24 mouse cellular contexts compared by ENCODE assay signal in genomic region chr1:25576598-25576997, GRCm38 (mm10).
"Had no signal": no experiment of that assay in that cellular context is flagged by ENCODE, and none has a peak within 500 bp of the region (broad histone marks: within the 10 kb centered on the region; RNA-seq: fewer than 3 reads in every experiment).

No protein-coding gene starts in this region.

- H3K9ac ChIP-seq: hindbrain, embryonic 12.5 days; hindbrain, embryonic 14.5 days; intestine, embryonic 15.5 days; limb, embryonic 12.5 days; liver, embryonic 13.5 days; liver, embryonic 15.5 days had no signal

- DNase-seq: gastrocnemius, postnatal 14 days; heart, adult 2 months; heart, postnatal 10 days; heart, postnatal 4 days; kidney, adult 18-20 months; kidney, adult 8-10 months; kidney, postnatal 10 days; kidney, postnatal 25 days; kidney, postnatal 4 days; layer of hippocampus, adult 9-11 months; liver; liver, embryonic 13.5 days had no signal

- H3K27me3 ChIP-seq: hindbrain, embryonic 12.5 days; intestine, embryonic 15.5 days; limb, embryonic 12.5 days; liver, embryonic 13.5 days; liver, embryonic 15.5 days had no signal

- H3K36me3 ChIP-seq: hindbrain, embryonic 10.5 days; hindbrain, embryonic 12.5 days; intestine, embryonic 15.5 days; limb, embryonic 10.5 days; limb, embryonic 12.5 days; liver, embryonic 13.5 days; liver, embryonic 15.5 days had no signal

- H3K9me3 ChIP-seq: hindbrain, embryonic 10.5 days; hindbrain, embryonic 12.5 days; intestine, embryonic 15.5 days; limb, embryonic 10.5 days; limb, embryonic 12.5 days; liver, embryonic 13.5 days; liver, embryonic 15.5 days had no signal

- H3K4me3 ChIP-seq: heart, adult 2 months; hindbrain, embryonic 10.5 days; hindbrain, embryonic 12.5 days; intestine, embryonic 15.5 days; limb, embryonic 10.5 days; limb, embryonic 12.5 days; liver, embryonic 13.5 days; liver, embryonic 15.5 days had no signal

- H3K4me1 ChIP-seq: hindbrain, embryonic 10.5 days; hindbrain, embryonic 12.5 days; intestine, embryonic 15.5 days; limb, embryonic 10.5 days; limb, embryonic 12.5 days; liver, embryonic 13.5 days; liver, embryonic 15.5 days had no signal

- ATAC-seq: hindbrain, embryonic 16.5 days; inflammation-experienced regulatory T-cells, adult 6 months; intestine, embryonic 15.5 days; intestine, postnatal 0 days had no signal

- H3K27ac ChIP-seq: heart, adult 2 months; hindbrain, embryonic 10.5 days; hindbrain, embryonic 12.5 days; hindbrain, embryonic 14.5 days; intestine, embryonic 15.5 days; limb, embryonic 10.5 days; limb, embryonic 12.5 days; liver, embryonic 13.5 days; liver, embryonic 15.5 days had no signal

- H3K4me2 ChIP-seq: heart, embryonic 11.5 days; hindbrain, embryonic 12.5 days; hindbrain, embryonic 14.5 days; intestine, embryonic 15.5 days; limb, embryonic 12.5 days; liver, embryonic 11.5 days; liver, embryonic 13.5 days; liver, embryonic 15.5 days had no signal
